Mouse (Mus musculus): ENCODE data around the gene Pi4ka. TPM values are rescaled to one million over a fixed set of nuclear protein-coding genes. Genes with fewer than 3 reads are reported as not detected.

Gene Pi4ka
- polyA plus RNA-seq, 1 experiment from 2014 or later, result 39.7 TPM

DNA sequence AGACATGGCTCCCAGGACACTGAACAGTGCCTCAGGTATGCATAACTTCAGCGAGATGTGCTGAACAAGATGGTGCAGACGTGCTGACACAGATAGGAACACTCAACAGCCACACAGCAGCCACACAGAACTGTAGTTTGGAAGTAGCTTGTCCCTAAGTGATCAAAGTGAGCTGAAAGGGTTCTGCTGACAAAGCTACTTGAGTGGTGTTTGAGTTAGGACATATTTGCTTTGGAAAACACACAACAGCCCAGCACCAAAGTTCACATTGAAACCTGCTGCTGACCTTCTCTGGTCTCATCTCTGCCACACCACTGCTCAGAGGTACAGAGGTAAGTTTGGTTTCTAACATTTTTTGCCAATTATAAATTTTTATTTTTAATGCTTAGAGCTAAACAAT, 75.0 kb downstream of the Pi4ka start, which contains the start of gene Serpind1:
Gene Serpind1 (plus strand): TSS at position 256 of the 400 bp plus-strand sequence.
- H3K9ac ChIP-seq, result no peak within 1 kb of the TSS
- peaks cover under 1% of the 10 kb centered on the region; the same call in 1 of the 2 replicates for H3K36me3 ChIP-seq
- no peak for ATAC-seq (replicated peaks; ENCODE audit: low FRiP score)
- no peaks in the 10 kb centered on the region for H3K4me1 ChIP-seq
- H3K4me3 ChIP-seq (replicated peaks), result no peak within 1 kb of the TSS
- H3K4me2 ChIP-seq, result no peak within 1 kb of the TSS
- no peak within 1 kb of the TSS for H3K27ac ChIP-seq
- H3K9me3 ChIP-seq (replicated peaks), result no peaks in the 10 kb centered on the region
- WGBS, result 85% methylated on average over 2 of the region's 2 CpGs
- no peaks in the 10 kb centered on the region for H3K27me3 ChIP-seq

GRCm38 (mm10) chr16:17329848-17330570, 76.1 kb downstream of the Pi4ka start:
- Histone ChIP-seq H3K4me2 (no peak overlapping the region), H3K36me3 (peaks cover 12% of the 10 kb centered on the region), H3K27me3 (no peaks in the 10 kb centered on the region), H3K9ac (no peak overlapping the region), H3K4me1 (no peaks in the 10 kb centered on the region), H3K9me3 (replicated peaks) (no peaks in the 10 kb centered on the region), H3K27ac (no peak overlapping the region), H3K4me3 (replicated peaks) (no peak overlapping the region)
- 100% methylated on average over 1 of the region's 1 CpGs for WGBS
- no peak for ATAC-seq (replicated peaks; ENCODE audit: low FRiP score)

DNA sequence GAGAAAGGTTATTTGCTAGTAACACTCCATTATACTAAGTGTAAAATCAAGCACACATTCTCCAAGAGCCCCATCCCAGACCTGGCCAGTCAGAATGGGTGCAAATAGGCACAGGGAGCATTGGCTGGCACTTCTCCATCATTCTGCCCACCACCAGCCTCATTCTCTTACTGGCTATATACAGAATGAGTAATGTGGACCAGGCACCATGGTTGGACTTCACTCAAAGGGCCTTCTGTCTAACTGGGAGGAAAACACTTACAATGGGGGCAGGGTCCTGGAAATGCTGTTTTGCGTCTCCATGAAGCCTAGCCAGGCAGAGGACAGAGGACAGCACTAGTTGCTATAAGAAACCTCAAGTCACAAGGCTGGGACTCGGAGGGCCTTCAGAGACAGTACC, 80.0 kb downstream of the Pi4ka start:
- Histone ChIP-seq H3K36me3 (peaks cover 43% of the 10 kb centered on the region), H3K4me3 (replicated peaks) (no peak overlapping the region), H3K4me2 (no peak overlapping the region), H3K4me1 (no peaks in the 10 kb centered on the region), H3K9me3 (replicated peaks) (no peaks in the 10 kb centered on the region), H3K9ac (no peak overlapping the region), H3K27ac (no peak overlapping the region), H3K27me3 (no peaks in the 10 kb centered on the region)
- WGBS, result 87% methylated on average over 2 of the region's 2 CpGs
- ATAC-seq (replicated peaks; ENCODE audit: low FRiP score), result no peak

DNA sequence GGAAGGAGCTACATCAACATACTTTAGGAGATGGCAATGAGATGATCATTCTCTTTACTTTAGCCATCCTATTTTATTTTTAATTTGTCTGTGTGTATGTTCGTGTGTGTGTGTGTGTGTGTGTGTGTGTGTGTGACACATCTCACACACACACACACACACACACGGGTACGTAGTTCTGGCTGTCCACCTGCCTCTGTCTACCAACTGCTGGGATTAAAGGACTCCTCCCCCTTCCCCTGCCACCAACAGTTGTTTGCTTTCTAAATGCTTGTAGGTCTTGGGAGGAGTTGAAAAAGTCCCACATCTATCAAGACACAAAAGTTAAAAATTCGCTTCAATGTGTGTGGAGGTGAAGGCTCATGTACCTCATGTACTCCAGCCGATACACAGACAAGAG, 81.4 kb downstream of the Pi4ka start:
- H3K4me3 ChIP-seq (replicated peaks), result no peak overlapping the region
- H3K4me1 ChIP-seq, result no peaks in the 10 kb centered on the region
- ATAC-seq (replicated peaks; ENCODE audit: low FRiP score), result no peak
- H3K4me2 ChIP-seq, result no peak overlapping the region
- peaks cover 43% of the 10 kb centered on the region for H3K36me3 ChIP-seq
- H3K27me3 ChIP-seq, result no peaks in the 10 kb centered on the region
- H3K9me3 ChIP-seq (replicated peaks), result no peaks in the 10 kb centered on the region
- no peak overlapping the region for H3K9ac ChIP-seq
- WGBS, result 98% methylated on average over 5 of the region's 5 CpGs
- H3K27ac ChIP-seq, result no peak overlapping the region

DNA sequence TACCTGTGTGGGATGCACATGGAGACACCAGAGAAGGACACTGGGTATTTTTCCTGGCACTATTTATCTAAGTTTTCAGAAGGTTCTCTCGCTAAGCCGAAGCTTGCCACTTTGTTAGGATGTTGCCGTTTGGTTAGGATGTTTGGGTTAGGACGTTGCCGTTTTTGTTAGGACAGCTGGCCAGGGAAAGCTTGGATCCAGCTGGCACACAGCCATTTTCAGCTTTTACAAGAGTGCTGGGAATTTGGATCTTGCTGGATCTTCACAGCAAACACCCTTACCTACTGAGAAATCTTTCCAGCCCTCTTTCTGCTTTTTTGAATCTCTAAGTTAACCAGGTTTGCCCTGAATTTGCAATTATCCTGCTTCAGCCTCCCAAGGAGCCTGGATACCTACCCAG, 84.6 kb downstream of the Pi4ka start:
- WGBS, result 66% methylated on average over 5 of the region's 5 CpGs
- Histone ChIP-seq H3K4me2 (no peak overlapping the region), H3K4me3 (replicated peaks) (no peak overlapping the region)

GRCm38 (mm10) chr16:17316554-17316953, 89.6 kb downstream of the Pi4ka start:
- Histone ChIP-seq H3K4me2 (no peak overlapping the region), H3K4me3 (replicated peaks) (no peak overlapping the region), H3K9ac (no peak overlapping the region), H3K9me3 (replicated peaks) (no peaks in the 10 kb centered on the region), H3K4me1 (no peaks in the 10 kb centered on the region), H3K27me3 (no peaks in the 10 kb centered on the region), H3K36me3 (peaks cover 65% of the 10 kb centered on the region), H3K27ac (no peak overlapping the region)
- 92% methylated on average over 7 of the region's 7 CpGs for WGBS
- ATAC-seq (replicated peaks; ENCODE audit: low FRiP score), result no peak

More for the DNA sequence above, 84.6 kb downstream of the Pi4ka start:
- no peak overlapping the region for H3K27ac ChIP-seq
- no peaks in the 10 kb centered on the region for H3K9me3 ChIP-seq (replicated peaks)
- peaks cover 64% of the 10 kb centered on the region for H3K36me3 ChIP-seq
- H3K9ac ChIP-seq, result no peak overlapping the region
- H3K4me1 ChIP-seq, result no peaks in the 10 kb centered on the region
- ATAC-seq (replicated peaks; ENCODE audit: low FRiP score), result no peak
- H3K27me3 ChIP-seq, result no peaks in the 10 kb centered on the region

- Histone ChIP-seq H3K4me1 (no peaks in the 10 kb centered on the region), H3K9ac (no peak overlapping the region), H3K9me3 (replicated peaks) (no peaks in the 10 kb centered on the region), H3K27me3 (no peaks in the 10 kb centered on the region), H3K4me2 (no peak overlapping the region), H3K27ac (no peak overlapping the region), H3K36me3 (peaks cover 90% of the 10 kb centered on the region), H3K4me3 (replicated peaks) (no peak overlapping the region)
- ATAC-seq (replicated peaks; ENCODE audit: low FRiP score), result no peak
- 94% methylated on average over 5 of the region's 5 CpGs for WGBS
Observed at GRCm38 (mm10) chr16:17312531-17312930, 93.6 kb downstream of the Pi4ka start.

DNA sequence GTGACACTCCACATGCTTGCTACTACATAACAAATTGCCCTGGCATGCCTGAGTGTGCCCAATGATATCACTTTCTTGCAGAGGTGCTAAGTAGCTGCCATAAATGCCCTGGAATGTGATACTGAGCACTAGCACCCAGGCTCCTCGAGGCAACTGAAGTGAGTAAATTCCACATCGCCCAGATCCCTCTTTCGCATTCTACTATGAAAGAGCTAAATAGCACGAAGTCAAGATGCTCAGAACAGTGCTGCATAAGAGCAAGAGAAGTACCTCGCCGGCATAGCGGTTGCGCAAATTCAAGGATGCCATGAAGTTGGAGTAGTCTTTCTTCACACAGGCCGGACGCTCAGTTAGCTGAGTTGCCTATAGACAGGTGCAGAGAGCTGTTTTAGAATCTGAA, 97.1 kb downstream of the Pi4ka start:
- WGBS, result 89% methylated on average over 10 of the region's 10 CpGs
- no peak overlapping the region for H3K4me2 ChIP-seq
- no peaks in the 10 kb centered on the region for H3K4me1 ChIP-seq
- H3K4me3 ChIP-seq (replicated peaks), result no peak overlapping the region
- no peak overlapping the region for H3K27ac ChIP-seq
- ATAC-seq (replicated peaks; ENCODE audit: low FRiP score), result no peak
- H3K36me3 ChIP-seq, result peaks cover 76% of the 10 kb centered on the region
- no peaks in the 10 kb centered on the region for H3K27me3 ChIP-seq
- H3K9ac ChIP-seq, result no peak overlapping the region
- no peaks in the 10 kb centered on the region for H3K9me3 ChIP-seq (replicated peaks)

DNA sequence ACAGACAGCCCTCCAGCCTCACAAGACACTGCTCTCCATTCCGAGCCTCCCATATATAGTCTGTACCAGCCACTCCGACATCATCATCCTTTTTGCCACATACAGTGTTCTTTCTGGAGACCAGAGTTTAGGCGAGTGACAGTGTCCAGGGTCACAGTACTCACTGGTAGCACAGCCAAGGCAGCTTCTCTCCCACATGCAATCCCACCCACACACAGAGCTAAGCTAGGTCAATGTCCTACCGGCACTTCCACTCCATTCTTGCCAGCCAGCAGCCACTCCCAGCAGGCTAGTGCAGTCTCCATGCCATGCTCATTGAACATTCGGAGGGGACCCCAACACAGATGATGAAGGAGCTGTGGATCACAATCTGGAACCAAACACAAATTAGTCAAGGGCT, 98.7 kb downstream of the Pi4ka start:
- 94% methylated on average over 5 of the region's 5 CpGs for WGBS
- peaks cover 70% of the 10 kb centered on the region for H3K36me3 ChIP-seq

GRCm38 (mm10) chr16:17303521-17304245, 102.4 kb downstream of the Pi4ka start:
- H3K27ac ChIP-seq, result no peak overlapping the region
- H3K36me3 ChIP-seq, result peaks cover 73% of the 10 kb centered on the region
- ATAC-seq (replicated peaks; ENCODE audit: low FRiP score), result no peak
- H3K4me1 ChIP-seq, result no peaks in the 10 kb centered on the region
- WGBS, result 80% methylated on average over 5 of the region's 5 CpGs
- no peak overlapping the region for H3K4me3 ChIP-seq (replicated peaks)
- H3K9ac ChIP-seq, result no peak overlapping the region
- H3K4me2 ChIP-seq, result no peak overlapping the region
- H3K27me3 ChIP-seq, result no peaks in the 10 kb centered on the region
- H3K9me3 ChIP-seq (replicated peaks), result no peaks in the 10 kb centered on the region

More for the DNA sequence above, 98.7 kb downstream of the Pi4ka start:
- Histone ChIP-seq H3K4me2 (no peak overlapping the region), H3K9me3 (replicated peaks) (no peaks in the 10 kb centered on the region), H3K4me1 (no peaks in the 10 kb centered on the region), H3K9ac (no peak overlapping the region), H3K4me3 (replicated peaks) (no peak overlapping the region), H3K27ac (no peak overlapping the region), H3K27me3 (no peaks in the 10 kb centered on the region)
- ATAC-seq (replicated peaks; ENCODE audit: low FRiP score), result no peak

- Histone ChIP-seq H3K36me3 (peaks cover 76% of the 10 kb centered on the region), H3K4me1 (no peaks in the 10 kb centered on the region), H3K27me3 (no peaks in the 10 kb centered on the region), H3K4me3 (replicated peaks) (no peak overlapping the region), H3K9me3 (replicated peaks) (no peaks in the 10 kb centered on the region), H3K27ac (no peak overlapping the region), H3K4me2 (no peak overlapping the region), H3K9ac (no peak overlapping the region)
- no peak for ATAC-seq (replicated peaks; ENCODE audit: low FRiP score)
- 89% methylated on average over 3 of the region's 3 CpGs for WGBS
Observed at GRCm38 (mm10) chr16:17300818-17301217, 105.3 kb downstream of the Pi4ka start.

DNA sequence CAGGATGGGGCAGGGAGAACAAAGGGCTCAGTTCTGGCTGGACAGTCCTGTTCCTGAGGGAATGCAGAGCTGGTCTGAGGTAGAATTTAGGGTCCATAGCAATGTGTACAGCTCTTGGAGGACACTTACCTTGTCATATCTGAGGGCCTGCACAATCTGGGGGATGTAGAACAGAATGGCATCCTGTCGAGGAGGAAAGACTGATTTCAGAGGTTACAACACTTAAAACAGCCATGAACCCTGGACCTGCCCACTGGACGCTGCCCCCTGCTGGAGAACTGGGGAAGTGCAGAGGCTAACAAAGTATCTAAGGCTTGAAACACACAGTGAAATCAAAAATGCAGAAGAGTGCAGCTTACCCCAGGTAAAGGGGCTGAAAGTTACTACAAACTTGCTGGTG, 113.4 kb downstream of the Pi4ka start:
- no peaks in the 10 kb centered on the region for H3K27me3 ChIP-seq
- no peak overlapping the region for H3K4me3 ChIP-seq (replicated peaks)
- no peak overlapping the region for H3K27ac ChIP-seq
- H3K4me1 ChIP-seq, result no peaks in the 10 kb centered on the region
- 3% methylated on average over 2 of the region's 2 CpGs for WGBS
- no peak overlapping the region for H3K9ac ChIP-seq
- no peaks in the 10 kb centered on the region for H3K9me3 ChIP-seq (replicated peaks)
- H3K4me2 ChIP-seq, result no peak overlapping the region
- ATAC-seq (replicated peaks; ENCODE audit: low FRiP score), result no peak
- peaks cover 55% of the 10 kb centered on the region for H3K36me3 ChIP-seq

All from kidney, embryonic 15.5 days (tissue).